Mouse (Mus musculus): ENCODE measurements around the gene Rmdn2.

Gene Rmdn2

DNA sequence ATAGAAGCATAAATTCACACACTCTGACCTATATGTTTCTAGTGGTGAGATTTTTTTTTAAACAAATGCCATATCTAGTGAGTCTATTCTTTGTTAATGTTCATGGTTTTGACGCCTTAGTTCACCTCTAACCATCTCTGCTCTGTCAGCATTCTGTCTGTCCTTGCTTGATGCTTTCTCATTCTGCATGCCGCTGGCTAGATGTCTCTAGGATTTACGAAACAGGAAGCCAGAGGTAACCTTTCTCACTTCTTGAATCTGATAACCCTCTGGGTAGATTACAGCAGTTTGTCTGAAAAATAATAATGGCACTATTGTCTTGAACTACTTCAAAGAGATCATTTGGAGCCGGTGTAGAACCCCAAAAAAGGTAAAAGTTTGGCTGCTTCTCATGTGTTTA is 5.0 kb downstream of the Rmdn2 start:
- no peak for DNase-seq

GRCm38 (mm10) chr17:79618455-79618854 is 6.8 kb downstream of the Rmdn2 start:
- DNase-seq: no peak

GRCm38 (mm10) chr17:79618984-79619383 is 7.3 kb downstream of the Rmdn2 start:
- no peak for DNase-seq

DNA sequence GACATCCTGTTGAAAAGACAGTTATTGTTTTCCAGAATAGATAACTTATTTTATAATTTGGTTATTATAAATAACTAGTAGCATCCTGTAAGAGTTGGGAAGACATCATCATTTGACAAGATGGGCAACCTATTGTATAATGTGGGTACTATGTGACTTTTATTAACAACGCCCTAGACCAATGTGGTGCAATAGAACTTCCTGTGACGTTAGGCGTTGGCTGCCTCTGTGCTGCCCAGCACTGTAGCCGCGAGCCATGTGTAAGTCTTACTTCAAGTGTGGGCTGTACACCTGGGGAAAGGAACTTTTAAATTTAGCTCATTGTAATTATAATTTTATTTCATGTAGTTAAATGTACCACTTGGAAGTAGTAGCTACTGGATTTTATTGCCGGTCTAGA is 10.4 kb downstream of the Rmdn2 start:
- no peak for DNase-seq

DNA sequence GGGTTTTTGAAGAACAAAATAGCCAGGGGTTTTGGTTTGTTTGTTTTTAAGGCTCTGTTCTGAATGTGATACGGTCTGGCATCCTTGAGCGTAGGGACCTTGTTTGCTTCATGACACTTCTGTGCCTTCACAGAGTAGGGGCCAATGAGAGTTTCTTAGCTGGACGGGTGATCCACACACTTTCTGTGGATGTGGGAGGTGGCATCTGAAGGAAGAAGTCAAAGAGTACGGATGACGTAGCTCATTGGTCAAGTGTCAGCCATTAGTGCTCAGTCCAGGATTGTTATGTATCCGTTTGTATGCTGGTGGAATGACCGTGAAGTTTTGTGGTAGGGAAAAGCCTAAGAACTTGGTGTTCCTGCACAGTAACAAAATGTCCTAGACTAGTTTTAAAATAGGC is 10.9 kb downstream of the Rmdn2 start:
- no peak for DNase-seq

GRCm38 (mm10) chr17:79623841-79624240 is 12.2 kb downstream of the Rmdn2 start:
- DNase-seq: no peak

DNA sequence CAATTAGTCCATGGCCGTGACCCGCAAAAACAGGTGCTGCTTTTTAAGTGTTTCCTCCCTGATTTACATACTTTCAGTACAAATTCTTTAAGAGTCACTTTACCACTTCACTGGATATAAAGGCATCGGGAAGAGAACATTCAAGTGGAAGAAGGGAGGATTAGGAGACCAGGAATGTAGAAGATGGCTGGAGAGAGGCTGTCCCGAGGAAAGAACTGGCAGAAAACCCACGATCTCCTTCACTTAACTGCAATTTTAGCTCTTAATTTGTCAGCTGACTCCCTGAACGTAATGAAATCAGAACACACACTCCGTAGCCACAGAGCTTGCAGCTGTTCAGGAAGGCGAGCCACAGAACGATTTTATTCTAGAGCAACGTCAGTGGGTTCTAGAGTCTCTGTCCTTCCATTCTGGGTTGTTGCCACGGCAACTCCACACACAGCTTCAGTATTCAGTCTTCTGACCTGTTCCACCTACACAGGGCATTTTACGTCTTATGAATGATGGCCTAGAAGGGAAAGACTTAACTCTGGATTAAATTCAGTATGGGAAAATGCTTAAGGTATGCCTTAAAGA is 14.7 kb downstream of the Rmdn2 start:
- DNase-seq: no peak

DNA sequence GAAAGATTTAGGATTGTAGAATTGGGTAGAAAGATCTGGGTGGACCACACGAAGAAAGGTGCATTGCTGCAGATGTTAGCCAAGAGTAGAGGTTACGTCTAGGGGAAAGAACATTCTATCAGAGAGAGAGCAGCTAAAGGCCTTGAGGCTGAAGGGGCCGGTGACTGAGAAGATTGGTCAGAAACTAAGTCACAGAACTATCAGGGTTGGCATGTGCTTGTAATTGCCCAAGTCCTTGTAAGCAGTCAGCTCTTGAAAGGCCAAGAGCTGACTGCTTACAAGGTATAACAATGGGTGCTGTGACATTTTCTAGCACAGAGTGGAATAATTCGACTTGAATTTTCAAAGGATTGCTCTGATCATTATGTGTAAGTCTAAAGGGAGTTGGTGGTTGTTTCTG is 38.2 kb downstream of the Rmdn2 start:
- DNase-seq: no peak

- no peak for DNase-seq
These were observed 38.6 kb downstream of the Rmdn2 start for GRCm38 (mm10) chr17:79650297-79650696.

GRCm38 (mm10) chr17:79653171-79653570 is 41.5 kb downstream of the Rmdn2 start:
- DNase-seq: no peak

GRCm38 (mm10) chr17:79654187-79654586 is 42.5 kb downstream of the Rmdn2 start:
- no peak for DNase-seq

DNA sequence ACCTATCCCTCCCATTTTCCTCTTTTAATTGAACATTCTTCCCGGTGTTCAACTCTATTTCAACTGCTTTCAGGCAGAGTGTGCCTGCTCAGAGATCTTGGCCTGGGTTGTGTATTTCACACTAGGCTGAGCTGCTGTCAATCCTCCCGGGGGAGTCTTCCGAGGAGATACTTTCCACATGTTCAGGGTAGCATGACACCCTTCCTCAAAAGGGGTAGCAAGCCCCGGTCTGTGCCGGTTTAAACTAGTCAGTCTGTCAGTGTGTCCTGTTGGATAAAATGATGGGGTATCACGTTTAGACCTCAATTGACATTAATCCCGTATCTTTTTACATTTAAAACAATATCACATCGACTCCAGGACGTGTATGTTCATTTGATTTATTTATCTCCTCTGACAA is 46.1 kb downstream of the Rmdn2 start:
- DNase-seq: peak; percentile 17

DNA sequence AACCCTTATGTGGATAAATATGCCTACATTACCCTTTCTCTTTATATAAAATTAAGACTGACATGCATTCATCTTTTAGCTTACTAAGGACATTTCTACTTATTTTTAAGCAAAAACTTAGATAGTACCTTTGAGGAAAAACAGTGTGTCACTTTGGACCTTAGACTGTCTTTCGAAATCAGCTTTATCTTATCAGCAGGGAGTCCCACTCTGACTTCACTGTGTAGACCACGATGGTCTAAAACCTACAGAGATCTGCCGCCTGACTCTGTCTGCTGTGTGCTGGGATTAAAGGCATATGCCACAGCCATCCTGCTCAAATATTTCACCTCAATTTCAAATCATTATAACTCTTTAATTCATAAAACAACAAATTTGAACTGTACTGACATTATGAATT is 46.8 kb downstream of the Rmdn2 start:
- DNase-seq: no peak

DNA sequence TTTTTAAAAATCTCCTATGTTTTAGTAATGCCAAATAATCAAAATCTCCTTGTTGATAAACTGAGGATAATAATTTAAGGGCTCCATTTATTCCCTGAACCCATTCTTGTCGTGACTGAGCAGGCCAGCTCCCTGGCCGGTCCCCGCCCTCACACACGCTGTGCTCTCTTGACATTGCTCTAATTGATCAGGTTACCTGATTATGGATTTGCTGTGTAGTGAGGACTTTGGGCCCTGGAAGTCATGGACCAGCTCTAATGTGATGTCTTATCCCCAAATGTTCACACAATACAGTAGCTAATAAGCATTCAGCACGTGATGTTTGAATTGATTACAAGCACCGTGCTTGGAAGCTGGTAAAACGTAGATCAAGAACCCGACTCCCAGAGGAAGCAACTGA is 47.2 kb downstream of the Rmdn2 start:
- DNase-seq: no peak

GRCm38 (mm10) chr17:79661387-79661786 is 49.7 kb downstream of the Rmdn2 start:
- DNase-seq: peak; percentile 85

DNA sequence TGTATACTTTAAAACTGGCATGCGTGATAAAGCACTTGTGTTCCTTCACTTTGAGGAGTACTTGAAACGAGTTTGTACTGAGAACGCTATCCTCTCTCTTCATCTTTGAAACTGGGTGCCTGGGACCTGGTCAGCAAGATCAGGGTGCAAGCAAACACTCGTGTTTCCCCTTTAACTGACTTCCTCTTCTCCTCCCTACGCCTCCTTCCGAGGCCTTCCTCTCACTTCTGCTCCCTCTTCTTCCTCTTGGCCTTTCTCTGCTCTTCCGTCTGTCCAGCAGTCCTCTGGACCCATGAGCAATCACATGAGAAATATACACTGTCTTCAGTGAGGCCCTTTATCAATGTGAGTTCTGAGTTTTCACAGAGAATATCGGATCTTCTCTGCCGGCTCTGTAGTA is 50.2 kb downstream of the Rmdn2 start:
- DNase-seq: no peak

GRCm38 (mm10) chr17:79663393-79664105 is 51.9 kb downstream of the Rmdn2 start:
- DNase-seq: no peak

- DNase-seq: no peak
These were observed 52.4 kb downstream of the Rmdn2 start for GRCm38 (mm10) chr17:79664106-79664417.

- no peak for DNase-seq
These were observed 59.2 kb downstream of the Rmdn2 start for GRCm38 (mm10) chr17:79670837-79671236.

- DNase-seq: no peak
These were observed 83.4 kb downstream of the Rmdn2 start for GRCm38 (mm10) chr17:79695106-79695505.

GRCm38 (mm10) chr17:79695541-79695940 is 83.9 kb downstream of the Rmdn2 start:
- no peak for DNase-seq

DNA sequence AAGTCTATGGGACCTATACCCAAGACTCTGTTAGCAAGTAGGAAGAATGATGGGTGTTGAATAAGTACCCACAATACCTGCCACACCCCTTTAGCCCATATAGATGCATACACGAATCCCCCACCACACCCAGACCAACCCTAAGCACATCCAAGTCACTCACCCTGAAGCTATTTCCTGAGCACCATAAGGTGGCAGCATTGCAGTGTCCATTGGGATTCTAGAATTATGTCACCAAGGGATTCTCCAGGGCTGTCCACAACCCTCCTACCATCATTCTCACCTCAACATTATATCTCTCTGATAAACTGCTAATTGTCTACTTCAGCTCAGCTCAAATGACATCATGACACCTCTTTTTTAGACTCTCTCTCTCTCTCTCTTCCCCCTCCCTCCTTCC is 87.5 kb downstream of the Rmdn2 start:
- DNase-seq: peak; percentile 57

DNA sequence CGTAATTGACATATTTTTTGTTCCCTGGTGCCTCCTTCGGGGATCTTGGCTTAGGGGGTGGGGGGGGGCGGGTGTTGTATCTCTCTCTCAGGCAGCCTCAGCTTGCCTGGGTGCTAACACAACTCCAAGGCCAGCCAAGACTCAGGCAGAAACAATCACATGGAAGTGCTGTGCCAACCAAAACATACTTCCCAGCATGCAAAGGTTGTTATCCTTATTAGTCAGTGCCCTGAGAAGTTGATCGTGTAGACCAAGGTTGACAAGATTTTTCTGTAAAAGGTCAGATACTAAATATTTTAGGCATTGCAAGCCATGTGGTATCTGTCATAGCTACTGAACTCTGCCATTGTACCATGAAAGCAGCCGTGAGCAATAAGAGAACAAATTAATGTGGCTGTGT is 89.2 kb downstream of the Rmdn2 start:
- DNase-seq: no peak

DNA sequence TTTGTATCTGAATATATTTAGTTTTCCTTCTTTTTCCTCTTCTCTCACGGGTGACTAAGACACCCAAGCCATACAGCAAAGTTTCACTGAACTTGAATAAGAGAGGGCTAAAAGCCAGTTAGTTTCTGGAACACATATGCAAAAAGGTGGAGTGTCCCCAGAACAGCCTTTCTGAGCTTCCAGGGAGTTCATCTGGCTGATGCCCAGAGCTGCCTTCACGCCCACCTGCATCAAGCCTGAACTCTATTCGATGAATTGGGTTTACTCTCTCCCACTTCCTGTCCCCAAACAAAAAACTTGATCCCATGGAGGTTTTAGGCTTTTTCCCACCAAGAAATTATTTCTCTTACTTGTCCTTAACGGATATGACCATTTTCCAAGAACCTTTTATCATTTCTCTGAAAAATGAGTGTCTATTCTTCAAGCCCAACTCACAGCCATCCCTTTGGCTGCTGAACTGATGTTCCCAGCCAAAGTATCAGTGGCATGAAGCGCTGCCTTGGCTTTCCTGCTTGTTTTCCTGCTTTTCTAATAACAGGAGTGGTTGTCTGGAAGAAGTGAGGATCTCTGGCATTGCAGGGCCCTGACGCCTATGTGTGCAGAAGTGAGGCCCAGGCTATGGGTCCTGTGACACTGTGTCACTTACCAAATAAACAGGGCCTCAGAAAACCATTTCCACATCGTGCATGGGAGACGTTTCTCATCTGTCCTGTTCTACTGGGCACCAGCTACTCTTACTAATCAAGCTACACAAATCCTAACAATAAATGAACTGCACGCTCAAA is 94.2 kb downstream of the Rmdn2 start:
- no peak for DNase-seq
